Mouse (Mus musculus) C2C12 (cell line): Measurements from ENCODE around the gene Ttc21a.

Experiments used
- CEBPB ChIP-seq: IDR thresholded peaks from one replicate; pipeline ENCODE4 v1.6.1; 2011; ENCODE audit warnings: low read depth, mild to moderate bottlenecking, control low read depth, moderate library complexity
- CTCF ChIP-seq: IDR thresholded peaks from one replicate; pipeline ENCODE4 v1.5.1; 2011; ENCODE audit not compliant: control insufficient read depth, insufficient read depth, insufficient read length
- MYOD1 ChIP-seq: IDR thresholded peaks from one replicate; pipeline ENCODE4 v1.6.1; 2011; ENCODE audit warnings: low read depth; ENCODE audit not compliant: control insufficient read depth, insufficient read length
- MYOG ChIP-seq: IDR thresholded peaks from one replicate; pipeline ENCODE4 v1.6.1; 2011; ENCODE audit not compliant: control insufficient read depth, insufficient read length; ENCODE audit errors: extremely low read depth
- USF1 ChIP-seq: IDR thresholded peaks from one replicate; pipeline ENCODE4 v1.6.1; 2011; ENCODE audit warnings: low read depth, mild to moderate bottlenecking, control low read depth, moderate library complexity

- TF ChIP-seq CEBPB, result no peak
- no peak for TF ChIP-seq CTCF
- TF ChIP-seq MYOD1, result no peak
- no peak for TF ChIP-seq USF1
- no peak for TF ChIP-seq MYOG
Measured at GRCm38 (mm10) chr9:120010781-120011511, 73.5 kb downstream of the Ttc21a start.
